Mouse (Mus musculus): ENCODE data around the gene Uvrag.
"Not testable (repeated sequence)": the region's sequence is repeated elsewhere in the genome, so short reads cannot be mapped to it uniquely, and the experiment has no call there.

The Uvrag gene

DNA sequence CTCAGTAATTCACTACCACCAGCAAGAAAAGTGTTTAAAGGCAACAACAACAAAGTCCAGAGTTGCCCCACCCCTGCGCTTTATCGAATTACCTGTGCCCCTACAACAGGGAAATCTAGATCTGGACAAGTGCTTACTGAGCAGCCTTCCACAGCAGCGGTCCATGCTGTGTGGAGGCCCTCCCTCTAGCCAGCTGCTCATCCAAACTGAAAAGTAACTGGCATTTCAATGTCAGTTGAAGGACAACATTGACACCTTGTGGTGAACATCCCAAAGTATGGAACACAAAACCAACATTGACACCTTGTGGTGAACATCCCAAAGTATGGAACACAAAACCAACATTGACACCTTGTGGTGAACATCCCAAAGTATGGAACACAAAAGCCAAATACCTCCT lies 78.7 kb downstream of the Uvrag start:
- DNase-seq (ENCODE audit: low read depth in 1 of 2, low spot score in 2 of 2): not testable (repeated sequence)

DNA sequence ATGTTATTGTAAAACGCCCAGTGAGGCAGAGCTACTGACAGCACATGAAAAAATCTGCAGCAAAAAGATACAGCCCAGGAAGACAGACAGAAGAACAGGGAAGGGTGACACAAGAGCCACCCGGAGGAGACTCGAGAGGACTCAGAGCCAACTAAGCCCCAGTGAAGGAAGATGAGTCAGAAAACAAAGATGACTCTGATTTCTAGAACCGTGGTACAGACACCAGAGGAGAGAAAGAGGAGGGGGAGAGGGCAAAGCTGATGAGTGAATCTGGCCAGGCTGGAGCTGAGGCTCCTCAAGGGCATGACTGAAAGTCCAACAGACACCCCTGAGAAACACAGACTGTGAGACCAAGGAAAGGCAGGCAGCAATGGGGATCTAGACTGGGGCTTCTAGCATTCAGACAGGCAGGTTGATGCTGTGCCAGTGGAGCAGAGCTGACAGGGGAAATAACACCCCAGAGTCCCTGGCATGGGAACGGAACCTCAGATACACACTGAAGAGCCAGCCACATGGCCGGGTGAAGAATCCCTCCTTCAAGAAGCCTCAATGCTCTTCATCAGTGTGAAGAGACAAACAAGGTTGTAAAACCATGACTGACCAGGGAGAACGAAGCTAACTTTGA lies 79.8 kb downstream of the Uvrag start:
- DNase-seq (ENCODE audit: low read depth in 1 of 2, low spot score in 2 of 2): no peak

DNA sequence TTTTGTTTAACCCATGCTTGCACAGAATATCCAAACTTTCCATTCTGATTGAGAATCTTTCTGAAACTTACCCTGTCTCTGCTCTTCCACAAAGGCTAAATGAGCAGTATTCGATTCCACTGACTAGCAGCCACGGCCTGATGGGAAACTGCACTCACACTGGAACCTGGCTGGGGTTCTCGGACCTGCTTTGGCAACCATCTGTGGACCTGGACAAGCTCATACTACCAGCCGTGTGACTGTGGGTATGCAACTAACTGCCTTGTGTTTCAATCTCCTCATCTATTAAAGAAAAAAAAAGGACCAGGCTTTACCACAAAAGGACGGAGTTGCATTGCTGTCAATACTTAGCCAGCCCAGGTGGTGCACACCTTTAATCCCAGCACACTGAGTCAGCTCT lies 80.5 kb downstream of the Uvrag start:
- DNase-seq (ENCODE audit: low read depth in 1 of 2, low spot score in 2 of 2): no peak

DNA sequence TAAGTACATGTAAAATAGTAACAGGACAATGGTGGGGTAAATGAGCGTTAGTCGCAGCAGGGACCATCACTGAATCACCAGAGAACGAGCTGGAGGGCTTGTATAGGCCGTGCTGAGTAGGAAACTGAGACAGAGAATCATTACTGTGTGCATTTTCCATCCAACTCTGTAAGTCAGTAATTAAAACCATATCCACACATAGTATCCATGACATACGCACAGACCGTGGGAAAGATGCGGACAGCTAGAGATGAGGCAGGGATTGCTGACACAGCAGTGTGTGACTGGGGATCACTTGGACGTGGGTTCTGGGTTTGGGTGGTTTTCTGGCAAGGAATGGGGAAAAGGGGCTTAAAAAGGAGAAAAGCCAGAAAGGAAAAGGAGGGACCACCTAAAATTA lies 81.0 kb downstream of the Uvrag start:
- no peak for DNase-seq (ENCODE audit: low read depth in 1 of 2, low spot score in 2 of 2)

DNA sequence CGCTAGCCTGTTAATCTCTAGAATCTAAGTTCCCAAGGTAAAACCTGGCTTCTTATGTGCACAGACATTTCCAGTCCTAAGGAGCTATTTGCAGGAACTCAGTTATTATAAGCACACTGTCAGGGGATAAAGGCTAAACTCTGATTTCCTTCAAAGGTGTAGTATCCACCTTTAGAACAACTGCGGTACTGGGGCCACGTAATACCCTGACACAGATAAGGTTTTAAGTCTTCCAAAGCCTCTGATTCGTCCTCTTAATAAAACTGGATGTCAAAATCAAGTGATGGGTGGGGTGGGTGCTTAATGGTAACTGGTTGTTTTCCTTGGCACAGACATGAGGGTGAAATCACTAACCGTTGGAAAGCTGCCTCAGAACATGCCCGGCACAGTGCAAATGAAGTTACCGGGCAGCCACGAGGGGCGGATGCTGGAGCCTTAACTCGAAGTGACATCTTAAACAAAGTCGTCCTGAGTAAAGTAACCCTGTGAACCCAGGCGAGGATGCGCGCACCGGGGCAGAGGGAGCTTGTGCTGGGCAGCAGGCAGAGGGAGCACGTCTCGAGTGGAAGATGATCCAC lies 83.8 kb downstream of the Uvrag start:
- no peak for DNase-seq (ENCODE audit: low read depth in 1 of 2, low spot score in 2 of 2)

DNA sequence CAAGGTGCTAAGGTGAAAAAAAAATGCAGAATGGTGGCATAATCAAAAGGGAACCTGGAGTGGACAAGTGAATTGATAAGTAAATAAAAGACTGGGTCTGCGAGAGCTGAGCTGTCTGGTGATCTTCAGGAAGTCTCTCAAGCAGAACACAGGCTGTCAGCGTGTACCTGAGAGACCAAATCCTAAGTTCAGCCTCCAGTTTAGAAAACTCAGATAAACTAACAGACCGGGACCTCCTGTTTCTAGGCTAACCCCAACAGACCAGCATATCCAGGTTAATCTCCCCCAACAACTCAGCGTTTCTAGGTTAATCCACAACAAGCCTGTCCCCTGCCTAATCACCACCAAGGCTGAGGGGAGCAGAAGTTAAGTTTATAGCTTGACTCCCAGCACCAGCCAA lies 87.3 kb downstream of the Uvrag start:
- DNase-seq (ENCODE audit: low read depth in 1 of 2, low spot score in 2 of 2): no peak

DNA sequence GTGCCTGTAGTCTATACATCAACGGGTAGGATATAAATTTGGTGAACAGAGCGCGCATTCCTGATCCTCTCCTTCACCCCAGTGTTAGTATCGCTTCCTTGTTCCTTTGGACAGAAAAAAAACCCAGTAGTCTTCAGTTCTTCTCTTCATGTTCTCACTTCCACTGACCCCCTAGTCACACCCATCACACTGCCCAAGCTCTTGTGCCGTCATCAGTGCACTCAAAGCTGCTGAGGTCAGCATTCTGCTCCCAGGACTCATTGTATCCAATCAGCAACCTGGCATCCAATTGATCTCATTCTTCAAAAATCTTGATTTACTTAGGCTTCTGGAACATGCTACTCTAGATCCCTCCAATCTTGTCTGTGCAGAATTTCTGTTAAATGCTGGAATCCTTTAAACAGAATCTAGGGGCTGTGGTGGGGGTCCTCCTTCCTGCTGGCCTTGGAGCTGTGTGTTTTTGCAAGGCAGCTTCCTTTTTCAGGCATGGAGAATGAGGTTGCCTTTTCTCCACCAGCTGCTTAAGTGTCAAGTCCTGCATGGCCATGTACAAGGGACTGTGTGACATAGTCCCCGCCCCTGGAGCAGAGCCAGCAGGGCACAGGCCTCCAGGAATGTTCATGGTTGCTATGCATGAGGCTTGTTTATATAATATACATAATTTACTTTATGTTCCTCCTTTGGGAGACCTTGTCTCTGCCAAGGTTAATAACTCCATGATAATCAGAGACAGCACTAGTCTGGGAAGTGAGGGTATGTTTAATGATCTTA lies 88.3 kb downstream of the Uvrag start:
- DNase-seq (ENCODE audit: low read depth in 1 of 2, low spot score in 2 of 2): peak; percentile 35 to 39

DNA sequence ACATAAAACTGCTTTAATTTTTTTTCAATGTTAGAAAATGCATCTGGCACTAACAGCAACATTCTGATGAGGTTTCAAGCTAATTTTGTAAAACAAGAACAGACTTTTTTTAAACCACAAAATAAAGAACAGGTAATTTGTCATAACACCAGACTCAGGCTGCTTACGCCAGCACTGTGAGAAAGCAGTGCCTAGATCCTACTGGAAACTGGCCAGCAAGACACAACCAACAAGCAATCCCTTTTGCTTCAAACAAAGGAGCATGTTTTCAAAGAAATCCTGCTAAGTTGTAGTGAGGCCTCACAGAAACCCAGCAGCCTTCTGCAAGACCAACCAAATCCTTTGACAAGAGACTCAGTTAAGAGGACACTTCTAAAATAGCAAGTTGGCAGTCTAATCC lies 90.1 kb downstream of the Uvrag start:
- DNase-seq (ENCODE audit: low read depth in 1 of 2, low spot score in 2 of 2): no peak

DNA sequence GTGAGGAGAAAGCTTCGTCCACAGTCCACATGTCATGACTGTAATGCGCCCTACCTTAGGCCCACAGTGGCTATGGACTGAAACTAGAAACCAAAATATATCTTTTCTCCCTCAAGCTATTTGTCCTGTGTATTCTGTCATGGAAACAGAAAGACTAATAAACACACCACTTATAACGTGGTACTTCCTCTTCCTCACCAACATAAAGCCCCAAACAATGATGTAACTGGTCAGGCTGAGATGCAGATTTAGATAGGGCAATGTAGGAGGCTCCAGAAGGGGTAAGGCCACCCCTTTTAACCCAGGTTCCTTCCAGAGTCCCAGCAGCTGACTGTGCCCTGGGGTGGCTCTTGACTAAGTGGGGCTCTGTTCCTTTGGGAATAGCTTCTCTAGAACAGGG lies 91.0 kb downstream of the Uvrag start:
- peak; percentile 31 to 34 for DNase-seq (ENCODE audit: low read depth in 1 of 2, low spot score in 2 of 2)

DNA sequence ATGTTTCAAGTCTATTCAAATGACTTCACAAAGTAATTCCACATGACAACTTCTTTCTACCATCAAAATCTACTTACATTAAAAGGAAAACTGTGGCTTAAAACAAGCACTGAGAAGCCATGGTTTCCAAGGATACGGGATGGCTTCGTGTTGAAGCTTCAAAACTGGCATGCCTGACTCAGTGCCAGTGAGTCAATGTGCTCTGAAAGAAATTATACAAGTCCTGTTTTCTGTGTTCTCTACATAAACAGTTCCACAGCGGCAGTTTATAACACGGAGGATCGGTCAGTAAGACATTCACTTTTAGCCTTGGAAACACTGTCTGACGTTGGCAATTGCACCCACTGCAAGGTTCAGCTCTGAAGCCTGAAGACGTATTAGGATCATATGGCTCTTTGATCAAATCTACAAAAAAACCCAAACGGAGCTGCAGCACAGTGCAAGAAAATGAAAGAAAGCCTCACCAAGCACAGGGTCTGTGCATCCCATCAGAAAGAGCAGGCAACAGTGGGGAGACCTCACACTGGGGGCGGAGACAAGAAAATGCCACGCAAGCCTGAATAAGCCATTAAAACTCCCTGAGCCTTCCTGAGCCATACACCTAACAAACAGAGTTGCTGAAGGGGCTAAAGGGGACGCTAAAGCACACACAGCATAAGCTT lies 94.3 kb downstream of the Uvrag start:
- DNase-seq (ENCODE audit: low read depth in 1 of 2, low spot score in 2 of 2): no peak

DNA sequence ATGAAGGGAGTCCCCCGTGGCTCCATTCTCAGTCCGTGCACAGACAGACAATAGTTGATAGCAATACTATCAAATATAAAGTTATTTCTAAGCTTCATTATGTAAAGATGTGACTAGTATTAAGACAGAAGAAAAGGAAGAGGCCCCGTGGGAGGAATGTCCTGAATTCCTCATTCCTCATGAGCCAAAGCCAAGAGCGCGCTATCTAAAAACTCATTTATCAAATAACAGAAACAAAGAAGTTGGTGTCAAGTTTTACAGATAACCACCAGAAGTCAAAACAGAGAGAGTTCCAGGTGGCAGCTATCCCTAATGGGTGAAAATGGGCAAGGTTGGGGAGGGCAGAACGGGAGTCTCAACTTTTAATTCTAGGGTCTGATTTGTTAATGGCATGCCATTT lies 95.4 kb downstream of the Uvrag start:
- no peak for DNase-seq (ENCODE audit: low read depth in 1 of 2, low spot score in 2 of 2)

DNA sequence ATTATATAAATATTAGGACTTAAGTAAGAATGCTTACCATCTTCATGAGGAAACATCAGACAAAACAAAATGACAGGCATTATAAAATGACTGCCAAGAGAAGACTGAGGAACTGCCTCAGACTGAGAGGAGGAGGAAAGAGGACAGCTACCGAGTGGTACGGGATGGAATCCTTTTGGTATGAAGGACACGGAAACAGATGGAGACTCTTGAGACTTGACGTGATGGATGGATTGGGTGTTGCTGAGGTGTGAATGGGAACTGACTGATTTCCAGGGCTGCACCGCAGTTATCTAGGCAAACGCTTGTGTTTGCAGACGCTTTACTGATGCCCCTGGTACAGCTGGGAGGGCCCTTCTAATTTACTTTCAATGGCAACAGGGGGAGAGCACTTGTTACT lies 97.0 kb downstream of the Uvrag start:
- no peak for DNase-seq (ENCODE audit: low read depth in 1 of 2, low spot score in 2 of 2)

DNA sequence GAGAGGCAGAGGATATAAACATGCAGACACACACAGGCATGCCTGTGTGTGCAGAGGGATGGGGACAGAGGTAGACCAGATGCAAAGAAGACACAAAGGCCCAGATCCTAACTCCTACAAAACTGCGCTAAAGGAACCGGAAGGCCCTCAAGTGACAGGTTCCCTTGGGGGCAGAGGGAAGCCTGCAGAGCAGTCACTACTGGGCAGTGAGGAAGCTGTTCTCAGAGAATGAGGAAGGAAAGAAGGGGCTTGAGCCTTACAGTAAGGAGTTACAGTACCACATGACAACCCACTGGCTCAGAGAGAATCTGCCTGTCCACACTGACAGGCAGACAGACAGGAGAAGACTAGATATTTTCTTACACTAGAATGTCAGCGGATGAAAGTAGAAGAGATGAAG lies 97.6 kb downstream of the Uvrag start:
- peak; percentile 31 to 40 for DNase-seq (ENCODE audit: low read depth in 1 of 2, low spot score in 2 of 2)

DNA sequence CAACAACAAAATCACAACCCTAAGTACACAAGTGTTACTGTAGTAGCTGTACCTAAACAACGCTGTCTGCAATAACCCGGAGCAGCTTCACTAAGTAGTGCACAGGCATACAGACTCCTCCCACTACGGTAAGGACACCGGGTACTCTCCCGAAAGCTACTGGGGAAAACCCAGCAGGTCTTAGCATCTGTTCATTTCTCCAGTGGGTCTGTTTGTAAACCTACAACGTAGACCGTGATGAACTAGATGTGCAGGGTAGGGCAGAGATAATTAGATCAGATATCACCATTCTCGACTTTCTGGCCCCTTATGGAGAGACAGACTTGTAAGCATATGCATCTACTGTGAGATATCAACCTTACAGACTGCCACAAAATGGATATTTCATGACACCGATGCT lies 99.1 kb downstream of the Uvrag start:
- DNase-seq (ENCODE audit: low read depth in 1 of 2, low spot score in 2 of 2): no peak

DNA sequence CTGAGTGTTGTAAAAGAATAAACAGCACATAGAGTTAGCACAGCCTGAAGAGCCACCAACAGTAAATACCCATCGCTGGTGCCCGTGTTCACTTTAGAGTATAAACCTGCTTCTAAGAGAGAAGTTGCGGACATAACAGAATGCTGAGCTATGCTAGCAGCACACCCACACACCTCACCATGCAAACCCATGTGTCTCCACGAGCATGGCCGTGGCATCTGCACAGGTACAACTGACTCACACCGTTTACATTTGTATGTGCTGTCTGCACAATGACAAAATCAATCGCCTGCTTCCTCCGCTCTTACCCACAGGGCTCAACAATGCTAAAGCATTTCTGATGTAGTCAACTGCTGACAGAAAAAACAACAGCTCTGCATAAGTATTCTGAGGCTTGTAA lies 101.0 kb downstream of the Uvrag start:
- DNase-seq (ENCODE audit: low read depth in 1 of 2, low spot score in 2 of 2): no peak

DNA sequence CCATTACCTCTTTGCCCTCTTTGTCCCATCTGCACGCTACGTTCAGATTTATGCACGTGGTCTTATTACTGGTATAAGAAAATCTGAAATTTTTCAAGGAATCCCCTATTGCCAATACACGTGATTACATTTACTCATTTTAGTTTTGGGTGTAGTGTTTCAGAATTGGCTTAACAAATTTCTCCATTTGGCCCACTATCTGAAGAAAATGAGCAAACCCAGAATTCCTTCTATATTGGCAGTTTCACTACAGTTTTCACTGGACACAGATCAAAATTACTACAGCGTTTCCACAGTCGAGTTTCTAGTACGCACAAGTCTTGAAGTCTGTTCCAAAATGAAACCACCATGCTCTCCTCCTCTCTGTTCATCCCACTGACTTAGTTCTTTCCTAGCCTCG lies 104.7 kb downstream of the Uvrag start:
- no peak for DNase-seq (ENCODE audit: low read depth in 1 of 2, low spot score in 2 of 2)

DNA sequence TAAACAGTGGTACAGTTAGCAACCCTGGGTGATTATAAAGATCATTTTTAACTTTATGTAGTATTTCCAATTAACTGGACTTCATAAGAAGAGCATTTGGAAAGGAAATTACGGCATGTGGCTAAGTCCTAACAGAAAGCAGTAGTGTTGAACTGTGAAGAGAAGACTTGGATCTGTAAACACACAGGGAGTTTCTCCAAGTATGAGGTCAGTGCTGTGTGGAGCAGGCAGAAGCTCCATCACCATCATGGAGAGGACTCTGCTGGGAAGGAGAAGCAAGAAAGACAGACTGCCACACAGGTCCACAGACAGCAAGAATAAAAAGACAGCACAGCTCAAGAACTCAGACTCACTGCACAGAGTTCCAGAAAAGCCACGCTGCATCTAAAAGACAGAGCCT lies 106.0 kb downstream of the Uvrag start:
- DNase-seq (ENCODE audit: low read depth in 1 of 2, low spot score in 2 of 2): no peak

DNA sequence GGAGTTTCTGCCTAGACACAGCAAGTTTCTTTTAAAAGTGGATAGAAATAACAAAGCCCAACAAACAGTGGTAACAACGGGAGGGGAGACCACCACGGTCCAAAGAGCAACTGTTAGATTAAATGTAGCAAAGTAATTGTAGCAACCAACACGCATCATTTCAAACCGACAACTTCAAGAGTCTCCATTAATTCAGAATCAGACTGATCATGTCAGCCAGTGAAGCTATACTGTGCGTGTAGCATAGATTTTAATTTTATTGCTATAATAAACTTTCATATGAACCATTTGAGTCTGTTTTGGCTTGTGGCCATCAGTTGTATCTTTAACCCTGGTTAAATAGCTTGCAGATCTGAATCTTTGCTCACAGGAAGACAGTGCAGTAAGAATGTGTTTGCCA lies 107.1 kb downstream of the Uvrag start:
- no peak for DNase-seq (ENCODE audit: low read depth in 1 of 2, low spot score in 2 of 2)

DNA sequence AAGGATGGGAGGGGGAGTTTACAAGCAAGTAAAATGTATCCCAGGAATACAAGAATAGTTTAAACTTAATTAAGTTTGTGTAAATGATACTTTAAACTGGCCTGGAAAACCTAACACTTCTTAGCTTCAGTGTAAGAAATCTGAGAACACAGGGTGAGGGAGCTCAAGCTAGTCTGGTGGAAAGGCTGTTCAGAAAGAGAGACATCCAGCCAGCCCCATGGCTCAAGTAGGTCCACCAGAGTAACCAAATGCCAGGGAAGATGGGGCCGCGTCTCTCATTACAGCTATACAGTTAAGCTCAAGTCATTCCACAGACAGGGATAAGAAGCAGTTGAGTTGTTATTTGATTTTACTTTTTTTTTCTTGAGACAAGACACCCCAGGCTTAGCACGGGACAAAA lies 107.6 kb downstream of the Uvrag start:
- DNase-seq (ENCODE audit: low read depth in 1 of 2, low spot score in 2 of 2): no peak

DNA sequence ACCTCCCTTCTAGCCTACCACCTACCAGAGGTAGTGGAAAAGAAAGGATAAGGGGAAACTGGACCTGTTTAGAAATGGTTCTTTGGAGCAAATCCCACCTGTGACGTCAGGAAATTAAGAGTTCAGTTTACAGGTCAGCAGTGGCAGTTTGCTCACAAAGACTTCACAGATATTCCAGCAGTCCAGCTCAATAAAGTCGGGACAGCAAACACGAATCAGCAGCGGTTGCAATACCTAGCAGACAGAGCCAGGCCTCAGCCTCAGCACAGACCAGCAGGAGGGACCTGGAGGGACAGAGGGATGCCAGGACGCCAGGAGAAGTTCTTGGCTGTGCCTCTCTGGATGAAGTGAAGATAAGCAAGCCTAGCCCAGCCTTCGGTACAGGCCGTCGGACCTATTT lies 108.9 kb downstream of the Uvrag start:
- DNase-seq (ENCODE audit: low read depth in 1 of 2, low spot score in 2 of 2): no peak

DNA sequence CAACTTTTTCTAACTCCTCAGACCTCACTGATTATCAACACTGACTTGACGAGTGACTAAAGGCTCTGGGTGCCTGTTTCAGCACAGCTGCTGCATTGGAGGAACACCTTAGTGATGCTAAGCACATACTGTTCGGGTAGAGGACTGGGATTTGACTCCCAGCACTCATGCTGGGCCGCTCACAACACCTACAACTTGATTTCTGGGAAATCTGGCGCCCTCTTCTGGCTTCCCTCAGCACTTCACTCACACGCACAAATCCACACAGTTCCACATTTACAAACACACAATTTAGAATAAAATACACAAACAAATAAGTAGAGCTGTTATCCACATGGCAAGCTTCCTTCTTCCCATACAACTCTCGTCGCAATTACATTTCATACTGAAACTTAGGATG lies 112.8 kb downstream of the Uvrag start:
- DNase-seq (ENCODE audit: low read depth in 1 of 2, low spot score in 2 of 2): no peak

DNA sequence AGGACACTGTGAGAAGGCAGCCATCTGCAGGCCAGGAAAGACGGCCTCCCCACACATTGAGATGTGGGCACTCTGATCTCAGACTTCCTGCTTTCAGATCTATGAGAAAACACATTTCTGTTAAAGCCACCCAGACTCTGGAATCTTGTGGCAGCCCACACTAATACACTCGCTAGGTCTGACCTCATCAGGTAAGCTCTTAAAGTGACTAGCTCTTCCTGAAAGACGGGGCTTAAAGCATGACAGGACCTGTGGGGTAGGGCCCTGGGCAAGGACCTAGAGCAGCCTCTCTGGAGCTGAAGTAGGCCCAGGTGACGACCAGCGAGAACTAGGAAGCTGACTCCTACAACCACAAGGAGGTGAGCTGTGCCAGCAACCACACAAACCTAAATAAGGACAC lies 113.8 kb downstream of the Uvrag start:
- DNase-seq (ENCODE audit: low read depth in 1 of 2, low spot score in 2 of 2): no peak
